Mouse (Mus musculus): Measurements from ENCODE around the gene Unc119b.

DNA sequence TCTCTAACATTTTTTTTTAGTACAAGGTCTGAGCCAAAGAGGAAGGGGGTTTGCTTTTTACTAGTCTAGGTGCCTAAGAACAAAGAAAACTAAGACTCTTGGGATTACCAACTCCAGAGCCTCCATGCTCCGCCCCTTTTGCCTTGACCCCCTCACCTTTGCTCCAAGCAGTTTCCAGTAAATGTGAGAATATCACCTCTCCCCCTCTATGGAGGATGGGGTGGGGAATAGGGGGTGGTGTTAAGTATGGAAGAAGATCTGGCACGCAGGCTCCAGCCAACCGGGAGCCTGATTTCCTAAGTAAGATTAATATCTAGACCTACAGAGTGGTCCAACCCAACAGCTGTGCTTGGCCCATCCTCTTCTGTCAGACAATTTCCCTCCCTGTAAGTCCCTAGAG lies 6.0 kb upstream of the Unc119b start:
- TF ChIP-seq CTCF (IDR thresholded peaks at IDR 0.05; ENCODE audit: low read depth) (no peak), EP300 (IDR thresholded peaks at IDR 0.05; ENCODE audit: low read depth) (no peak)

Measured in liver, embryonic 14.5 days (tissue).